Mouse (Mus musculus) ES-Bruce4 (cell line): ENCODE measurements at regions not wholly inside any gene's neighbourhood (a gene's known extent, or its start where the extent isn't known, plus 50 kb on each side); places are given as distances from the start of the nearest gene placed in this dataset.

Experiments
- H3K27ac ChIP-seq: 2 replicates; pipeline ENCODE4 v1.5.1; 2012; ENCODE audit warnings: low read length, inconsistent platforms; ENCODE audit not compliant: insufficient read depth
- H3K27me3 ChIP-seq: 2 replicates; pipeline ENCODE4 v1.6.1; 2012; ENCODE audit warnings: mild to moderate bottlenecking, low read length, inconsistent platforms; ENCODE audit not compliant: control insufficient read depth, poor library complexity, insufficient read depth, severe bottlenecking
- H3K36me3 ChIP-seq: 2 replicates; pipeline ENCODE4 v1.6.1; 2012; ENCODE audit warnings: inconsistent platforms, mild to moderate bottlenecking, low read length, moderate library complexity; ENCODE audit not compliant: control insufficient read depth, poor library complexity, insufficient read depth, severe bottlenecking
- H3K4me1 ChIP-seq: one replicate; pipeline ENCODE4 v1.8.1; 2011; ENCODE audit warnings: low read length; ENCODE audit not compliant: control insufficient read depth, insufficient read depth
- H3K4me3 ChIP-seq: 2 replicates; pipeline ENCODE4 v1.5.1; 2011; ENCODE audit warnings: low read depth, mild to moderate bottlenecking, low read length
- H3K9ac ChIP-seq: 2 replicates; pipeline ENCODE4 v1.6.1; 2012; ENCODE audit warnings: low read depth, mild to moderate bottlenecking, inconsistent platforms; ENCODE audit not compliant: poor library complexity, severe bottlenecking
- H3K9me3 ChIP-seq: replicated peaks from 2 replicates; pipeline ENCODE4 v1.6.1; 2012; ENCODE audit warnings: mild to moderate bottlenecking, low read length, inconsistent platforms; ENCODE audit not compliant: control insufficient read depth, poor library complexity, insufficient read depth, severe bottlenecking
- CTCF ChIP-seq: IDR thresholded peaks from one replicate; pipeline ENCODE4 v1.8.1; 2011; ENCODE audit warnings: low read depth, low read length
- EP300 ChIP-seq: IDR thresholded peaks from 2 replicates; pipeline ENCODE4 v1.6.1; 2011; ENCODE audit warnings: low read depth, low read length; ENCODE audit not compliant: insufficient read depth
- POLR2A ChIP-seq: IDR thresholded peaks from one replicate; pipeline ENCODE4 v1.8.1; 2011; ENCODE audit warnings: low read length; ENCODE audit not compliant: insufficient read depth

- H3K27ac ChIP-seq: no peak overlapping the region
- H3K36me3 ChIP-seq: no peaks in the 10 kb centered on the region
- no peak overlapping the region for H3K4me3 ChIP-seq
- no peaks in the 10 kb centered on the region for H3K4me1 ChIP-seq
- H3K9ac ChIP-seq: no peak overlapping the region
- TF ChIP-seq EP300 (no peak), POLR2A (no peak), CTCF (no peak)
- H3K27me3 ChIP-seq: no peaks in the 10 kb centered on the region
- no peaks in the 10 kb centered on the region for H3K9me3 ChIP-seq
These were observed 555.5 kb downstream of the Grin2a start for GRCm38 (mm10) chr16:9439891-9440290.

GRCm38 (mm10) chr16:9452058-9452457 is 543.3 kb downstream of the Grin2a start:
- H3K9me3 ChIP-seq: no peaks in the 10 kb centered on the region; the same call in 1 of the 2 replicates
- no peaks in the 10 kb centered on the region for H3K4me1 ChIP-seq
- TF ChIP-seq CTCF: no peak
- TF ChIP-seq POLR2A: no peak
- TF ChIP-seq EP300: no peak
- H3K27ac ChIP-seq: no peak overlapping the region
- no peaks in the 10 kb centered on the region for H3K27me3 ChIP-seq
- H3K4me3 ChIP-seq: no peak overlapping the region
- no peaks in the 10 kb centered on the region for H3K36me3 ChIP-seq
- no peak overlapping the region for H3K9ac ChIP-seq

GRCm38 (mm10) chr16:9457574-9457973 is 537.8 kb downstream of the Grin2a start:
- no peak overlapping the region for H3K4me3 ChIP-seq
- no peaks in the 10 kb centered on the region; the same call in 1 of the 2 replicates for H3K9me3 ChIP-seq
- H3K4me1 ChIP-seq: no peaks in the 10 kb centered on the region
- H3K9ac ChIP-seq: no peak overlapping the region
- no peaks in the 10 kb centered on the region for H3K27me3 ChIP-seq
- no peak overlapping the region for H3K27ac ChIP-seq
- no peaks in the 10 kb centered on the region for H3K36me3 ChIP-seq
- TF ChIP-seq CTCF (no peak), EP300 (no peak), POLR2A (no peak)

- Histone ChIP-seq H3K9ac (no peak overlapping the region), H3K36me3 (no peaks in the 10 kb centered on the region), H3K9me3 (no peaks in the 10 kb centered on the region), H3K27ac (no peak overlapping the region), H3K27me3 (no peaks in the 10 kb centered on the region), H3K4me3 (no peak overlapping the region), H3K4me1 (no peaks in the 10 kb centered on the region)
- no peak for TF ChIP-seq POLR2A
- TF ChIP-seq CTCF: no peak
- no peak for TF ChIP-seq EP300
These were observed 532.9 kb downstream of the Grin2a start for GRCm38 (mm10) chr16:9462497-9462896.

GRCm38 (mm10) chr16:9469394-9469793 is 526.0 kb downstream of the Grin2a start:
- no peak overlapping the region for H3K4me3 ChIP-seq
- no peak overlapping the region for H3K9ac ChIP-seq
- TF ChIP-seq EP300 (no peak), CTCF (peak; percentile 18)
- no peaks in the 10 kb centered on the region for H3K4me1 ChIP-seq
- H3K27me3 ChIP-seq: no peaks in the 10 kb centered on the region
- no peak overlapping the region for H3K27ac ChIP-seq
- H3K36me3 ChIP-seq: no peaks in the 10 kb centered on the region
- H3K9me3 ChIP-seq: no peaks in the 10 kb centered on the region

- H3K4me1 ChIP-seq: no peaks in the 10 kb centered on the region
- no peak overlapping the region for H3K4me3 ChIP-seq
- H3K9me3 ChIP-seq: no peaks in the 10 kb centered on the region
- H3K27ac ChIP-seq: no peak overlapping the region
- no peaks in the 10 kb centered on the region for H3K36me3 ChIP-seq
- H3K9ac ChIP-seq: no peak overlapping the region
- TF ChIP-seq POLR2A: no peak
- no peak for TF ChIP-seq EP300
- TF ChIP-seq CTCF: no peak
- no peaks in the 10 kb centered on the region for H3K27me3 ChIP-seq
These were observed 510.1 kb downstream of the Grin2a start for GRCm38 (mm10) chr16:9485291-9485690.
